Mouse (Mus musculus): ENCODE results near the gene Magi2.

Gene Magi2

GRCm38 (mm10) chr5:20653425-20654185 lies 1426.8 kb downstream of the Magi2 start:
- no peak for DNase-seq (ENCODE audit: low spot score in 2 of 2)

- DNase-seq (ENCODE audit: low spot score in 2 of 2) = no peak
Observed at GRCm38 (mm10) chr5:20654766-20655472, 1428.1 kb downstream of the Magi2 start.

DNA sequence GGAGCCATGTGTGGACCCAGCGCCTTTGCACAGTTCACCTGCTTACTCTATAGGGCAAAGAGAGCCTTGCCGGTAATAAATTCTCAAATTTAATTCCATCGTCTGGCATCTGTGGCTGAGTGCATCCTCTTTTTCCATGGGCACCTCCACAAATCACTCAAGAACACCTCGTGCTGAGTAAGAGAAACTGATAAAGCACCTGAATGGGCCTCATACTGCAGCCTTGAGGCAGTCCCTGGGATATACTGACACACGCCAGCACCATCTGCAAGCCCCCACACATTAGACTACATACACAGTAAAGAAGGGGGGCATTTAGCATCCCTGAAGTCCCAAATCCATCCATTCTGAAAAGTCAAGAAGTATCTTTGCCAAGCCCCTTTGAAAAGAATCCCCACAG lies 1430.2 kb downstream of the Magi2 start:
- no peak for DNase-seq (ENCODE audit: low spot score in 2 of 2)

DNA sequence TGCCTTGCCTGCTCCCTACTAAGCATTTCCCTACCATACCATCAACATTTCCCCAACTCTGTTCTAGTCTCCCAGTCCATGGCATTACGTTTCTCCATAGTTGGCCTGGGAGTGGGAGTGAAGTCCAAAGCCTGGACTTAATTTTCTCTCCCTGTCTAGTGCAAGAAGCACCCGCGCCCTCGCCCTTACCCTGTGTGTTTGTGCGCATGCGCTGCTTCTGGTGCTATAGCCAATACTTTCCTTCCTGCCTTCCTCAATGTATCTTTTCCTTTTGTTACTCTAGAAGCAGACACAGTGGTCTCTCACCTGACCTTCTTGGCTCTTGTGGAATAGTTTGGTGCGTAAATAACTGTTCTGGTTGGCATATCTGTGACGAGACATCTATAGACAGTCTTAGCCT lies 1440.8 kb downstream of the Magi2 start:
- no peak for DNase-seq (ENCODE audit: low spot score in 2 of 2)

- DNase-seq (ENCODE audit: low spot score in 2 of 2) = no peak
Observed at GRCm38 (mm10) chr5:20668736-20669355, 1442.0 kb downstream of the Magi2 start.

DNA sequence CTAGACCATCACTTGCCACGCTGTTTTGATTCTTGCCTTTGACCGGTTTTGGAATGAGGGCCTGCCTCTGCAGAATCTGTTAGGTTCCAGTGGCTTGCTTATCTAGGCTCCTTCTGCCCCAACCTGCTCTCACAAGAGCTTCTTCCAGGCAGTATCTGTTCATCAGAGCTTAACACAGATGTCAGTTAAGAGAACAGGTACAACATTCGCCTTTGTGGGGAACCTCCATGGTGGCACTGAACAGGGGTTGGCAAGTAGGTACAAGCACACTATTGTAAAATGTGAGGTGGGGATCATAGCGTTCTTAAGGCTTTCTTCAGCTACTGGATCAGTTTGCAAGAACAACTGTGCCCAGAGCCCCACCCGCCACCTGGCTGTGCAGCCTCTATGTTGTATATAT lies 1442.6 kb downstream of the Magi2 start:
- DNase-seq (ENCODE audit: low spot score in 2 of 2) = no peak

DNA sequence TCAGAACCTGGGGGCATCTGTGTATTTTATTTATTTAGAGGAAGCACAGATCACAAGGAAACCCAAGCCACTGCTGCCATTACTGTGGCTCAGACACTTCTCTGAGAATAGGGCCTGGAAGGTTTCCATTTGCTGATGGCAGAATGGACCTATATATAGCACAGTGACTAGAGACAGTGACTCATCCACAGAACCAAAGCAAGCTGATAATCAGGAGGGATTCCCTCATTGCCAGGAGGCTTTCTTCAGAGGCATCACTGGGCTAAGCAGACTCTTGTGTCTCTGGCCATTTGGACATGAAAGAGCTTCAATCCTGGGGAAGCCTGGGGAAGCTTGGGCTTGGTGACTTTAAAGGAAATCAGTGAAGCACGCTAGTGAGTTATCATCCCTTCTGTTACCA lies 1445.0 kb downstream of the Magi2 start:
- DNase-seq (ENCODE audit: low spot score in 2 of 2) = no peak

DNA sequence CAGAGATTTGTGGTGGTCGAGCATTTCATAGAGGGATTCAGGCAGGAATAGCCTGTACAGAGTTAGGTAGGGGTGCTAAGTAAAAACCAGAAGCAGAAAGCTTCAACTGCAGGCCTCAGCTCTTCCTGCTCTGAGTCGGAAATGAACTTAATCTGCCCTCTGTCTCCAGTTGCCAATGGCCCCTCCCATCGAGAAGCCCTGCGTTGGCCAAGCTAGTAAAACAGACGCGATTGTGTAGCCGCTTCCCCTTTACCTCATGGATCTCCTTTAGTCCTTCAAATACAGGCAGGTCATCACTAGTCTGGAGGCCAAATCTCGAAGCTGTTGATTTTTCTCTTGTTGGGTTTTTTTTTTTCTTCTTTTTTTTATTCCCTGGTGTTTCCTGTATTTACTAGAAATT lies 1447.7 kb downstream of the Magi2 start:
- no peak for DNase-seq (ENCODE audit: low spot score in 2 of 2)

- DNase-seq (ENCODE audit: low spot score in 2 of 2) = no peak
Observed at GRCm38 (mm10) chr5:20675163-20675665, 1448.4 kb downstream of the Magi2 start.

GRCm38 (mm10) chr5:20676193-20676871 lies 1449.5 kb downstream of the Magi2 start:
- DNase-seq (ENCODE audit: low spot score in 2 of 2) = no peak

GRCm38 (mm10) chr5:20677246-20677645 lies 1450.4 kb downstream of the Magi2 start:
- no peak for DNase-seq (ENCODE audit: low spot score in 2 of 2)

GRCm38 (mm10) chr5:20678573-20678972 lies 1451.7 kb downstream of the Magi2 start:
- no peak for DNase-seq (ENCODE audit: low spot score in 2 of 2)

GRCm38 (mm10) chr5:20679920-20680319 lies 1453.1 kb downstream of the Magi2 start:
- no peak for DNase-seq (ENCODE audit: low spot score in 2 of 2)

GRCm38 (mm10) chr5:20680833-20681530 lies 1454.1 kb downstream of the Magi2 start:
- peak; percentile 5 to 66 for DNase-seq (ENCODE audit: low spot score in 2 of 2)

GRCm38 (mm10) chr5:20681660-20682059 lies 1454.8 kb downstream of the Magi2 start:
- DNase-seq (ENCODE audit: low spot score in 2 of 2) = no peak

- DNase-seq (ENCODE audit: low spot score in 2 of 2) = no peak
Observed at GRCm38 (mm10) chr5:20682208-20682607, 1455.4 kb downstream of the Magi2 start.

DNA sequence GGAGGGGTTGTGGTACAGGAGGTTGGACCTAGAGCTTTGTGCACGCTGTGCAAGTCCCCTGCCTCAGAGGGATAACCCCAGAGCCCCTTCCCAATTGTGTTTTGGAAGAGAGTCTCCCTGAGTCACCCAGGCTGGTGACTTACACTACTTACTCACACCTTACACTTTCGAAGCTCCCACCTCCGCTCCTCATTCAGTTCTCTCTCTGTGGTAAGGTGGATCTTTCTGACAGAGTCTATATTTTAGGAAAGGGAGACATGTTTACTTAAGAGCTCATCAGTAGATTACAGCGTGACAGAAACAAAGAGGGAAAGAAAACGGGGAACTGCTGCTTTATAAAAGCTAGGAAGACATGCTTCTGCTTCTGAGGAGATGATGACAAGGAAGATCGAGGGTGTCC lies 1457.3 kb downstream of the Magi2 start:
- no peak for DNase-seq (ENCODE audit: low spot score in 2 of 2)

DNA sequence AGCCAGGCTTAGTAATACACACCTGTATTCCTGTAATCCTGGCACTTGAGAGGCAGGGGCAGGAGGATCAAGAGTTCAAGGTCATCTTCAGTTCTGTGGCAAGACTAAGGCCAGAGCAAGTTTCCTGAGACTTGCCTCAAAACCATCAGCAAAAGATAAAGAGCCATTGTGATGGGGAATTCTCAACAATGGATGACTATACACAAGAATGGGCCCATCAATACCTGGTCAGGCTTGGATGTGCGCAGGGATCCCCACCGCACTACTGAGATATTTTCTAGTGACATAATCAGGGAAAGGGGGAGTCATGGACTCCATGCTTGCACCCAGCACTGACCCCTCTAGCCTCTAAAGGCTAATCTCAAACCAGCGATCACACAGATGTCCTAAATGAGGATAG lies 1465.4 kb downstream of the Magi2 start:
- DNase-seq (ENCODE audit: low spot score in 2 of 2) = no peak

DNA sequence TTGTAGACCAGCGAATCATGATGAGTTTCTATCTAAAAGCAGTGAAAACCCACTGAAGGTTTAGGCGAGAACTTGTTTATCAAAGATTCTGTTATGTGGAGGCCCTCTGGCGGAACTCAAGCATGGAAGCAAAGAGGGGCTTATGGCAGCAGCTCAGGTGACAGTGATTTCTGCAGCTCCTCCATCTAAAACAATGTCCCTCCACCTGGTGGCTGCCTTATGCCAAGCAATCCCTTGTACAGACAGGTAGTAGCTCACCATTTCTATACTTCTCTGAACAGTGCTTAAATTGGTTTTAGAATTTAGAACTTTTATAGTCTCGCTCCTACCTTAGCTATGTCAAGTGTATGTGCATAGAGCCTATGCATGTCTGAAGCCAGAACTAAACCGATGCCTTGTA lies 1472.3 kb downstream of the Magi2 start:
- DNase-seq (ENCODE audit: low spot score in 2 of 2) = no peak

- peak; percentile 70 to 76 for DNase-seq (ENCODE audit: low spot score in 2 of 2)
Observed at GRCm38 (mm10) chr5:20701483-20702421, 1474.9 kb downstream of the Magi2 start.

Data from natural killer cell, adult 2 months (primary cell).